Mouse (Mus musculus) brain, embryonic 14.5 days (tissue): ENCODE measurements around the gene Vcam1.

Source experiments
- CTCF ChIP-seq: fragments of 200-500 bp; IDR thresholded peaks from 2 replicates; pipeline ENCODE4 v1.5.1; 2012; ENCODE audit warnings: inconsistent platforms, mild to moderate bottlenecking, moderate library complexity, borderline replicate concordance; ENCODE audit not compliant: insufficient read depth, insufficient read length; ENCODE audit errors: extremely low read depth
- POLR2A ChIP-seq: fragments of 200-500 bp; IDR thresholded peaks from 2 replicates; pipeline ENCODE4 v1.6.1; 2012; ENCODE audit warnings: mild to moderate bottlenecking, inconsistent platforms, borderline replicate concordance; ENCODE audit not compliant: poor library complexity, insufficient read depth, insufficient read length, severe bottlenecking; ENCODE audit errors: extremely low read depth

DNA sequence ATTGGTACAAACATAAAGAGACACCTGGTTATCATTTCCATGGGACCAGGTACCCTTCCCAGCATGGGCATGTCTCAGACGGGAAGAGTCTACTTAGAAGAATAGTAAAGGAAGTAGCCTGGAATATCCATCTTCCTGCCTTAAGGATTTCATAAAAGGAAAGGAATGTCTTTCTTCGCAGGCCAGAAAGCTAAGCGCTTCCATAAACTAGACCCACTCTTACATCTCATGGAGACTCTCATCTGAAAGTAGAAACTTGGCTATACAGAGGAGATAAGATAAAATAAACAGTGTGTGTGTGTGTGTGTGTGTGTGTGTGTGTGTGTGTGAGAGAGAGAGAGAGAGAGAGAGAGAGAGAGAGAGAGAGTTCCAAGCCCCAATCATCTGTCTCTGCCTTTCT lies 36.9 kb downstream of the Vcam1 start:
- TF ChIP-seq CTCF (no peak), POLR2A (no peak)
